Mouse (Mus musculus) cerebellum, postnatal 4 days (tissue): ENCODE measurements around the gene Casc1.

Source experiments
- DNase-seq, 2 experiments: peaks; one replicate each; pipeline ENCODE4 v3.0.0; 2022; ENCODE audit warnings: low spot score in 2 of 2, mixed read lengths in 1 of 2

Gene Casc1

GRCm38 (mm10) chr6:145210816-145211338, at the start of gene Casc1, which contains the start of gene Etfrf1:
Gene Casc1 (minus strand): TSS chr6:145211005.
Gene Etfrf1 (plus strand): TSS chr6:145211134.
- DNase-seq, result peak; percentile 86 to 94

DNA sequence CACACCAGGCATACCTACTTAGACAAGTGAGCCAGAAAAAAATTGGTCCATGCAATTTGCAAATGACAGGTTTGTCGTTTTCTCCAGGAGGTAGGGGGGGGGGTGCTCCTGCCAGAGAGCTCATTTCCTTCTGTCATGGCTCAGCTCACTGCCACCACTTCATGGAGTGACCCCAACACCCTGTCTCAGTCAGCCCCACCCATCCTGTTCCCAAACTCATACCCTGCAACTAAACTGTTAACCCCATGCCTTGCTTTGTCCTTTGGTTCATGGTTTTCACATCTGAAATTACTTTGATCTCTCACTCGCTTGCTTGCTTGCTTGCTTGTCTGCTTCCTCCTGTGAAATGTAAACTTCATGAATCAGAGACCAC, 45.9 kb upstream of the Casc1 start:
- DNase-seq, result no peak

DNA sequence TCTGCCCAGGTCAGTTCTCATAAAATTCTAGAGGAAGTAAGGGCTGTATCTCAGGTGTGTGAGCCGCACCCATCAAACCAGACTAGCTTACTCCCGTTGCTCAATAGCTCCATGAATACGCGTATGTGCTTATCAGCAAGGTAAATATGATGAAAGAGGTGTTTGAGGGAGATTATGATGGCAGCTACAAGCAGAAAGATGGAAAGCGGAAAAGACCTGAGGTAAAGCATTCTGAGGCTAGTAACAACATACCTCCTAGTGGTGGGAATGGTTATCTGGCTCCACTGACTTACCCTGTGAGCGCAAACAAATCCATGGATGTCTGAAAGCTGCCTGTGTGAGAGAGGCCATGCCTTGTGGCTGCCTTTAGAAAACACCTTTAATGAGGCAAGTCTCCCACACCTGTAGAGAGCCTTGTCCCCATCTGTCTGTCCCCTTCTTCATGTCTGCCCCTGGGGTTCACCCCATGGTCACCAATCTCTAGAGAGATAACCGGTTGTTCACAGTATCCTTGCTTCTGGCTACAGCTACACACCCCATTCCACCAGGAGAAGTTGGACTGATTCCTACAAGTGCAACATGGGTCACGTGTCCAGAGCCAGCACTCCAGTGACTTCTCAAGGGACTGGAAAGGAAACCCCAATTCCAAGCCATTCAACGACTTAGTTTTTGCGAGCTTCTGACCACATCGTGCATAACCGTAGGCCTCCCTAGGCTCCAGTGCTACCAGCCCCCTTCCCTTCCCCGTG, 45.3 kb upstream of the Casc1 start:
- DNase-seq, result no peak

GRCm38 (mm10) chr6:145250820-145251219, 40.0 kb upstream of the Casc1 start:
- peak in 1 of 2 experiments; percentile 31 for DNase-seq

GRCm38 (mm10) chr6:145250185-145250791, 39.5 kb upstream of the Casc1 start, which contains the start of gene Kras:
Gene Kras (minus strand): TSS chr6:145250239.
- DNase-seq, result peak; percentile 85 to 89

GRCm38 (mm10) chr6:145249291-145250184, 38.7 kb upstream of the Casc1 start:
- DNase-seq, result peak; percentile 25 to 45

- DNase-seq, result no peak
Measured at GRCm38 (mm10) chr6:145247886-145248285, 37.1 kb upstream of the Casc1 start.

DNA sequence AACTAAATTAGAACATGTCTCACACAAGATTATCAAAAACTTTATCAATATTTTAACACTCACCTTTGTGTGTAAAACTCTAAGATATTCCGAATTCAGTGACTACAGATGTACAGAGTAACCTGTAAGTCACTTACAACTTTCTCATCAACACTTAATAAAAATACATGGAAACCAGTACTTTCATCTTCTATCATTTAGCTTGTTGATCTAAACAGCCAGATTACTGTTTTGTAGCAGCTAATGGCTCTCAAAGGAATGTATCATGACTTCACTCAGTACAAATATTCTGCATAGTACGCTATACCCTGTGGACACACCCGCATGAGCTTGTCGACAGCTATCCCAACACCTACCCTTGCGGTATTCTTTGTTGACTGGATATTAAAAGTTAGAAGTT, 36.0 kb upstream of the Casc1 start:
- no peak for DNase-seq

GRCm38 (mm10) chr6:145242521-145242920, 31.7 kb upstream of the Casc1 start:
- no peak for DNase-seq

- no peak for DNase-seq
Measured at GRCm38 (mm10) chr6:145240285-145240684, 29.5 kb upstream of the Casc1 start.

- no peak for DNase-seq
Measured at GRCm38 (mm10) chr6:145237148-145237547, 26.3 kb upstream of the Casc1 start.

- no peak for DNase-seq
Measured at GRCm38 (mm10) chr6:145235367-145235766, 24.6 kb upstream of the Casc1 start.

GRCm38 (mm10) chr6:145234391-145234790, 23.6 kb upstream of the Casc1 start:
- DNase-seq, result no peak

- no peak for DNase-seq
Measured at GRCm38 (mm10) chr6:145226296-145226695, 15.5 kb upstream of the Casc1 start.

GRCm38 (mm10) chr6:145224246-145224645, 13.4 kb upstream of the Casc1 start:
- DNase-seq, result no peak

DNA sequence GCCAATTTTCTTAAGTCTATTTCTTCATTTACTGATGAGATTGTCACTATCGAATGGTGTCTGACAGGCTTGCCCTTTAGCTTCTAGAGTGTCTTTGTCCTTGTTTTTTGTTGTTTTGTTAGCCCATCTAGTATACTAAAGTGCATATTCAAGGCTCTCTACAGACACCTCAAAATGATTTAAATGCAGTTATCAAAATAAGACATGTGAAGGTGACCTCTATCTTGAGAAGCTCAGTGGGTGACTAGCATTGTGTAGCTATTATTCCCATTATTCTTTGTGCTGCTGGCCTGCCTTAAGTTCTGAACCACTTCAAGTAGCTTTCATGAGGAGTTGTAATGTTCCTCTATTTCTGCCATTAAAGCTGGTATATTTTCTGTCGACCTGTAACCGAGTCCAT, 5.0 kb upstream of the Casc1 start:
- no peak for DNase-seq

GRCm38 (mm10) chr6:145213916-145214315, 3.1 kb upstream of the Casc1 start:
- DNase-seq, result no peak

GRCm38 (mm10) chr6:145211376-145212305, 836 bp upstream of the Casc1 start:
- DNase-seq, result no peak

GRCm38 (mm10) chr6:145210056-145210680, 637 bp downstream of the Casc1 start:
- no peak for DNase-seq

DNA sequence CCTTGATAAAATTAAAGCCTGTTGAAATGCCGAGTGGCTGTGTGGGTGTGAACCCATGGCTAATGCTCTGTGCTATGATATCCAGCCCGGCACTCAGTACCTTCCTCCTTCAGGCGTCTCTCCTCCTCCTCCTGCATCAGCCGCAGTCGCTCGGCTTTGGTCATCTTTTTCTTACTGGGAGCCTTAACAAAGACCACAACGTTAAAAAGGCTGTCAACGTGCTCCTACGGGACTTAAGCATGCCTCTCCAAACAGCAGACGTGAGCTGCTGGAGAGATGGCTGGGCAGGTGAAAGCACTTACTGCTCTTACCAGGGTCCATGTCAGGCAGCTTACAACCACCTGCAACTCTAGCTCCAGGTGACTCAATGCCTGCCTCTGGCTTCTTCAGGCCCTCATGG, 5.7 kb downstream of the Casc1 start:
- DNase-seq, result no peak
